Mouse (Mus musculus) Patski (cell line): Measurements from ENCODE around the gene Zmiz1. TPM values are rescaled to one million over a fixed set of nuclear protein-coding genes. Genes with fewer than 3 reads are reported as not detected.

Experiments used
- ATAC-seq: fragments of 100-300 bp; one replicate; pipeline ENCODE4 v1.8.0; 2021
- CTCF ChIA-PET: fragments of 350-600 bp; sonication (Branson Sonifier 250); formaldehyde crosslinking; loops from one replicate; lab custom pipeline; 2022; ENCODE audit warnings: inconsistent platforms; lab: Charles Lee
- POLR2A ChIA-PET: fragments of 350-600 bp; sonication (Branson Sonifier 250); formaldehyde crosslinking; loops from one replicate; lab custom pipeline; 2022; ENCODE audit warnings: antibody characterized with exemption, inconsistent platforms; lab: Charles Lee
- DNase-seq: peaks from one replicate; pipeline ENCODE4 v3.0.0-alpha.2; 2011; ENCODE audit warnings: low read depth, low spot score
- H3K27me3 ChIP-seq: fragments of 371-371 bp; one replicate; pipeline ENCODE4 v1.5.1; 2021
- CTCF ChIP-seq: fragments of 100-300 bp; IDR thresholded peaks from one replicate; pipeline ENCODE4 v1.5.1; 2021
- in situ Hi-C: fragments of 300-500 bp; cut with MboI; formaldehyde crosslinking; loops from 3 replicates; pipeline ENCODE4 v1.11.1; 2018; ENCODE audit warnings: low pct_unique_long_range_greater_than_20kb, mixed read lengths
- polyA plus RNA-seq: library from polyadenylated mRNA; unstranded; gene quantifications from one replicate; pipeline ENCODE4 v1.2.3, GENCODE M21; 2021

The Zmiz1 gene
- polyA plus RNA-seq, 1 experiment from 2014 or later, result 55.2 TPM

DNA sequence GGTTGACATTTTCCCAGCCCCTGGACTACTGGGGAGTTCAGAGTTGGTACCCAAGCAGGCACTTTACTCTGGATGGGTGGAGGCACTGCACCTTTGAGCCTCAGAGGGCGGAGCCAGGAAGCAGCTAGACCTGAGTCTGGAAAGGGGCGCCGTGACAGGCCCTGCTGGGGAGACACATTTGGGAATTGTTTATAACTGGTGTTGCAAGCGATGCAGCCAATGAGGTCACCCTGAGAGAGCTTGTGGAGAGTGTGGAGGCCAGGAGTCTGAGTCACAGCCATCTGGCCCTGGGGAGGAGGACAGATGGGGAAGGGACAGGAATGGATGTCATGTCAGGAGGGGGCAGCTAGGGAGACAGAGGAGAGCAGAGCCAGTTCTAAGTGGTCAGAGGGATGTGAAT lies 60.7 kb downstream of the Zmiz1 start:
- DNase-seq, result no peak
- peak; percentile 72 for ATAC-seq
- CTCF ChIA-PET, result interaction anchor here (0.6 to 0.8 kb wide), 3 partner anchors 9 to 1888 kb away, joined by 3 to 4 read pairs (median 3); no protein-coding TSS in a partner anchor
- no peaks in the 10 kb centered on the region for H3K27me3 ChIP-seq
- POLR2A ChIA-PET, result no interaction called here
- TF ChIP-seq CTCF, result no peak
- in situ Hi-C loops, result no loop called here

DNA sequence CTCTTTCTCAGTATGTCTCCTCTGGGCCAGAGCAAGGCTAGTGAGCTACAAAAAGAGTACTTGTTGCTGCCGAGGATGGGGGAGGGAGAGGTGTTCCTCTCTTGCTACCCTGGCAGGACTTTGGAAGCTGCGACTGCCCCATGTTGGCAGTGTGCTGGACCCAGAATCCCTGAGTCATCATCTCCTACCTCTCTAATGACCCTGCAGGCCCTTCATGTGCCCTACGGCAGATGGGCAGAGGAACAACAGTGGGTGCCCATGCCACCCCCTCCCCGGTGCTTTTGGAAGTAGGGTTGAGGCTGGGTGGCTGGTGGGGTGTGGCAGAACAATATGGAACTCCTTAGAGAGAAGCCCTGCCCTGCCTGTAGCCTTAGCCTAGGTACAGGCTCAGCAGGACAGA lies 61.6 kb downstream of the Zmiz1 start:
- POLR2A ChIA-PET, result interaction anchor here (1.4 kb wide), 1 partner anchor 11 kb away, joined by 3 read pairs; no protein-coding TSS in a partner anchor
- in situ Hi-C loops, result no loop called here
- ATAC-seq (no peak), DNase-seq (no peak)
- CTCF ChIA-PET, result no interaction called here
- no peak for TF ChIP-seq CTCF
- no peaks in the 10 kb centered on the region for H3K27me3 ChIP-seq

DNA sequence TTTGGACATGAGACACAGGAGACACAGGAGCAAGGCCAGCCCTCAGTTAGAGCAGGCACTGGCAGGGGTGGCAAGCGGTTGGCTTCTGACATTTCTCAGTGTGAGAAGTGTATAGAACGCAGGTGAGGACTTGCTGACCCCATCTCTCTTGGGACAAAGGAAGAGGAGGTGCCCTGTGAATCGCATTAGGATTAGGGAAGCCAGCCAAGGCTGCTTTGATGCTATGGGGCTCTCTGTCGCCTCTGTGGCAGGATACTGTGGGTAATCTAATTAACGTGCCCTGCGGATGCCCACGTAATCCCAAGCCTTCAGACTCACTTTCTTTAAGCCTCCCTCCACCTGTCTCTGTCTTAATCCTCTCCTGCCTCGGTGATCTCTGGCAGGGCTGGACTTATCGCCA lies 62.0 kb downstream of the Zmiz1 start:
- no peak for TF ChIP-seq CTCF
- in situ Hi-C loops, result no loop called here
- H3K27me3 ChIP-seq, result no peaks in the 10 kb centered on the region
- DNase-seq (no peak), ATAC-seq (no peak)
- CTCF ChIA-PET, result no interaction called here
- POLR2A ChIA-PET, result interaction anchor here (1.4 kb wide), 1 partner anchor 10 kb away, joined by 3 read pairs; no protein-coding TSS in a partner anchor

DNA sequence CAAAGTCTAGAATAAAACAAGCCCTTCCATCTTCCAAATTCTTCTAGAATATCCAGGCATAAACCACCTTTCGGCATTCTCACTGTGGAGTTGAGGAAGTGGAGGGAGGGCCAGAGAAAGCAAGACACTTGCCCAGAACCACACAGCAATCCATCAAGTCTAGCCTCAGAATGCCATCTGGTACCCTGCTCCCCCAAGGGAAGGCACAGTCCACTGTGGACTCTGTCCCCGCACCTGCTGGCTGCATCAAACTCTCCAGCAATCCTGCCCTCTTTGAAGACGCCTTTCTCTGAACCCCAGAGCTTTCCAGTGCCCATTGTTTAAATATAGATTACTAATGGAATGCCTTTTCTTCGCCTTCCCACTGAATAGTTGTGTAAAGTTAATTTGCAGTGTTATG lies 62.5 kb downstream of the Zmiz1 start:
- ATAC-seq, result no peak
- ChIA-PET POLR2A (no interaction called here), CTCF (no interaction called here)
- in situ Hi-C loops, result no loop called here
- TF ChIP-seq CTCF, result no peak
- no peaks in the 10 kb centered on the region for H3K27me3 ChIP-seq
- no peak for DNase-seq

DNA sequence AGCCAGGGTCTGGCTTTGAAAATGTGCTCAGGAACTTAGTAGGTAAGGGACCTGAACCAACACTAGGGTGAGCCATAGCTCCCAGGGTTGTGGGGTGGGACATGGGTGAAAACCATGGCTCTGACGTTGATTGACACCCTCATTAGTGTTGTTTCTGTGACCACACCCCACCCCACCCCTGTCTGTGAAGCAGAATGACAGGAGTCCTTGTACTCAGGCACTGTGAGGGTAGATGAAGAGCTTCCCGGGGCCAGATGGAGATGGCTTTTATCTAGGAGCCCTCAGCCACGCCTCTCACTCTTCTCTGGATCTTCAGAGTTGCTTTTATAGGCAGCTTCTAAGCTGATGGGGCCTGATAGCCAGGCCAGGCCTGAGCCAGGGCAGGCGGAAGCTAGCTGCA lies 63.4 kb downstream of the Zmiz1 start:
- DNase-seq (no peak), ATAC-seq (no peak)
- CTCF ChIA-PET, result no interaction called here
- TF ChIP-seq CTCF, result no peak
- POLR2A ChIA-PET, result no interaction called here
- in situ Hi-C loops, result no loop called here
- H3K27me3 ChIP-seq, result no peaks in the 10 kb centered on the region

DNA sequence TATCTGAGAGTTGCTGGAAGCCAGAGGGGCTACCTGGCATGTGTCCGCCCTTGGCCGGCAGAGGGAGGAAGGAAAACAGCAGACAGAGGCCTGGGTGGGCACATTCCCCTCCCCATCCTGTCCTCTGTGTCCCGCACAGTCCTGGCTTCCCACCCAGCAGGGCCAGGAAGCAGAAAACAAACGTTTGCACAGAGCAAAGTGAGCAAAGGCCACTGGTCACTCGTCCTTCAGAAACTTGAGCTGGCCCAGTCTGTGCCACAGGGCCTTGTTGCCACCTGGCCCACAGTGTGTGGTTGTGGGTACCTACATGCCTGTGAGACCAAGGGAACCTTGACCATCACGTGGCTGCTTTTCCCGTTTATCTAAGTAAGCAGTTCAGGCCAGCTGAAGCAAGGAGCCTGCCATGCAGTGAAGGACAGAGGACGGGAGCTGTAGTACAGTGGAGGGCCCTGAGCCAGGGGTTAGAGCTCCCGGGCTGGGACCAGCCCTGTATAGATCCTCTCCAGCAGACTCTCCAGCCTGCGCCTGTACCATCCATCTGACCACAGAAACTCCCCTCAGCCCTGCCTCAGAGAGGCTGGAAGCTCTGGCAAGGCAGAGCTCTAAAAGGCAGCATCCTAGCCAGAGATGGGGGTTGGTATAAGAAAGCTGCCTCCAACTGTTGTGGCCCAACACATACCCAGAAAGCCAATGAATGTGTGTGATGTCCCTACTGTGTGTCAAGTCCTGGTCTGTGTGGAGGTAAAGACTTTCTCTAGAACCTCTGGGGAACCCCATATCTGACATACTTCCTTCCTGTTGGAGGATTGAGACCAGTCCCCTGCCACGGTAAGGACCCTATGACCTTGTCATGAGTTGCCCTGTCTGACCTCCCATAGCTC lies 64.5 kb downstream of the Zmiz1 start:
- TF ChIP-seq CTCF, result no peak
- ATAC-seq (no peak), DNase-seq (no peak)
- POLR2A ChIA-PET, result interaction anchor here (0.5 to 1.6 kb wide), 4 partner anchors 11 to 64 kb away, joined by 3 to 6 read pairs (median 4); partner anchors contain the start of gene Zmiz1
- CTCF ChIA-PET, result interaction anchor here (1.2 kb wide), 1 partner anchor 25 kb away, joined by 3 read pairs; no protein-coding TSS in a partner anchor
- H3K27me3 ChIP-seq, result no peaks in the 10 kb centered on the region
- in situ Hi-C loops, result no loop called here

DNA sequence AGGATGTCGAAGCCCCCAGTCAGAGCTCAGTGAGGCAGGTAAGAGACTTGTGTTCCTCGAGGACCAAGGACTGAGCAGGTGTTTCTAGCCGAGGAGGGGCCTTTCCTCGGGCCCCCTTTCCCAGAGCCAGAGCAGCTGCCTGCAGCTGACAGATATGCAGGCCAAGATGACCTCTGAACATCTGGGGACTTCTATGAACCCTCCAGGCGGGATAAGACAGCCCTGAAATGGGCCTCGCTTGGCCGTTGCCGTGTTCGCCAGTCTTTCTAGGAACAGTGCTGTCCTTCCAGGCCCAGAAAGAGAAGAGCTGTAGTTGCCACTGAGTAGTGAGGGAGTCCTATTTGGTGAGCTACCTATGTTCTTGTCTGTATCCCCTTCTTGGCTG lies 65.1 kb downstream of the Zmiz1 start:
- DNase-seq (no peak), ATAC-seq (no peak)
- CTCF ChIA-PET, result interaction anchor here (1.2 to 1.3 kb wide), 2 partner anchors 9 to 25 kb away, joined by 3 to 4 read pairs; no protein-coding TSS in a partner anchor
- in situ Hi-C loops, result no loop called here
- no peak for TF ChIP-seq CTCF
- POLR2A ChIA-PET, result interaction anchor here (1.0 to 1.6 kb wide), 3 partner anchors 10 to 65 kb away, joined by 3 to 6 read pairs (median 4); partner anchors contain the start of gene Zmiz1
- no peaks in the 10 kb centered on the region for H3K27me3 ChIP-seq

DNA sequence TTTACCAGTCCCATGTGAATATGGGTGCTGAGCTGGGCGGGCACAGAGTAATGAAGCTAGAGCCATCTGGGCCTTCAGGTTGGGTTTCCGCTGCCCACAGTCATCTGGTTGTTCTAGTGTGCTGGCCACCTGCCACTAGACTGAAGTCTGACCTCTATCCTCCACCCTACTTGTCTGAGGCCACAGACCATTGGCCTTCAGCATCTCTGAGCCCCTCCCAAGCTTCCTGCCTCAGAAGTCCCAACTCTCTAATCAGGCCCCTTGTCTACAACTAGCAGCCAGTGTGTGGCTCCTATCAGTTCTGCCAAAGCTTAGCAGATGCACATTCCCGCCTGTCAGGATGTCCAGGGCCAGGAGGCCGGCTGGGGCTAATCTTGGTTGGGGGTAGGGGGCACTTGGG lies 65.9 kb downstream of the Zmiz1 start:
- DNase-seq (no peak), ATAC-seq (no peak)
- no peak for TF ChIP-seq CTCF
- ChIA-PET CTCF (interaction anchor here (1.3 kb wide), 1 partner anchor 8 kb away, joined by 4 read pairs; no protein-coding TSS in a partner anchor), POLR2A (interaction anchor here (0.7 to 1.6 kb wide), 3 partner anchors 9 to 66 kb away, joined by 3 to 6 read pairs (median 4); partner anchors contain the start of gene Zmiz1)
- in situ Hi-C loops, result loop anchor here (5.0 kb wide), 1 partner anchor 48 kb away; no protein-coding TSS in a partner anchor
- no peaks in the 10 kb centered on the region for H3K27me3 ChIP-seq

DNA sequence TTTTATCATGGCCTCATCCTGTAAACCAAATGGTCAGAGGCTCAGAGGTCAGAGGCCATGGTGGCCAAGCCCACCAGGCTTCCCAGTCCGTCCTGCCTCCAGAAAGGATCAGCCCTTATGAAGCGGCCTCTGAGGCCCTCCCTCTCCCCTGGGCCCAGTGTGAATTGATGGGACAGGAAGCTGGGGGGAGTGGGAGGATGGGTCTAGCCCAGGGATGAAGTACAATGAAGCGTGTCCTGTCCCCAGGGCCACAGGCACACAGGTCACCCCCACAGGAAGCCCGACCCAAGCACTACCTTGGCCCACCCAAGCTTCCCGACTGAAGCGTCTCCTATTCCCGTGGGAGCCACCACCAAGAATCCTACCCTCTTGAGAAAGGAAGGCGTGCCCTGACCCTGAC lies 66.7 kb downstream of the Zmiz1 start:
- H3K27me3 ChIP-seq, result no peaks in the 10 kb centered on the region
- DNase-seq, result no peak
- CTCF ChIA-PET, result no interaction called here
- POLR2A ChIA-PET, result no interaction called here
- in situ Hi-C loops, result loop anchor here (5.0 kb wide), 1 partner anchor 48 kb away; no protein-coding TSS in a partner anchor
- no peak for ATAC-seq
- no peak for TF ChIP-seq CTCF

DNA sequence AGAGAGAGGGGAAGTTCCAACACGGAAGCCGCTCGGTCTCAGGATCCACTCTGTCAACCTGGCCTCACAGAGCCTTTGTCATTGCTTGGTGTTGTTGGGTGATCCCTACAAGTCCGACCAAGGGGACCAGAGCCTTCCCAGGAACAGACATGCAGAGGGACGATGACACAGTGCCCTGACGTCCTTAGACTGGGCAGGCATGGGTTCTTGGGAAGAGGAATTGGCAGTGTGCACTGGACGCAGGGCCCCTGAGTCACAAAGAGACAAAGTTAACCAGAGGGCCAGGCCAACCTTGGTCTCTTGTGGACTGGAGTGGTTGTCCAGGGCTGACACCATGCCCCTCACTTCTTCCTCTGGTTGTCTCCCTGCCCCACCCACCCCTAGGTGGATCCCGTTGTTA lies 67.9 kb downstream of the Zmiz1 start:
- POLR2A ChIA-PET, result interaction anchor here (0.7 kb wide), 1 partner anchor 38 kb away, joined by 5 read pairs; no protein-coding TSS in a partner anchor
- in situ Hi-C loops, result loop anchor here (5.0 kb wide), 1 partner anchor 50 kb away; no protein-coding TSS in a partner anchor
- no peaks in the 10 kb centered on the region for H3K27me3 ChIP-seq
- no peak for TF ChIP-seq CTCF
- CTCF ChIA-PET, result no interaction called here
- ATAC-seq, result no peak
- DNase-seq, result no peak

DNA sequence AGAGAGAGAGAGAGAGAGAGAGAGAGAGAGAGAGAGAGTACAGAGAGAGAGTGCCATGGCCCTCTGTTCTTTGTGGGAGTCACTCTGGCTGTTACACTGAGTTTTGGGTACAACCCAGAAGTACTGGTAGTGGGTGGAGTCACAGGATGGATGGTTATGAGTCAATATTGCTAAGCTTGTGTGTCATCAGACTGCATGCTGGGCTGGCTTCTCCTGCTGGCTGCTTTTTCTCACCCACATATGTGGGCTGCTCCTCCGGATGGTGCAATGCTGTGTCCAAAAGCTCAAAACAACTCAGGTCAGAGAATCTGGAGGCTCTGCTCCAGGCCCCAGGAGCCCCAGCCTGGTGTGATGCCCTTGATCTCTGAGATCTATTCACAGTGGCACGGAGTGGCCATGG lies 68.3 kb downstream of the Zmiz1 start:
- in situ Hi-C loops, result loop anchor here (5.0 kb wide), 1 partner anchor 50 kb away; no protein-coding TSS in a partner anchor
- POLR2A ChIA-PET, result interaction anchor here (0.7 kb wide), 1 partner anchor 38 kb away, joined by 5 read pairs; no protein-coding TSS in a partner anchor
- CTCF ChIA-PET, result no interaction called here

More for the DNA sequence above, 68.3 kb downstream of the Zmiz1 start:
- H3K27me3 ChIP-seq, result no peaks in the 10 kb centered on the region
- no peak for TF ChIP-seq CTCF
- ATAC-seq, result peak; percentile 71
- no peak for DNase-seq
